Mouse (Mus musculus) thymus, postnatal 36 days (tissue): Measurements from ENCODE around the gene Mtg1.
A peak's percentile ranks its signal among the peaks of the same experiment; 100 is the strongest.

Experiments used
- DNase-seq, 2 experiments: peaks; one replicate each; pipeline ENCODE4 v3.0.0; 2022; ENCODE audit warnings: mixed read lengths in 2 of 2

Mtg1 gene

DNA sequence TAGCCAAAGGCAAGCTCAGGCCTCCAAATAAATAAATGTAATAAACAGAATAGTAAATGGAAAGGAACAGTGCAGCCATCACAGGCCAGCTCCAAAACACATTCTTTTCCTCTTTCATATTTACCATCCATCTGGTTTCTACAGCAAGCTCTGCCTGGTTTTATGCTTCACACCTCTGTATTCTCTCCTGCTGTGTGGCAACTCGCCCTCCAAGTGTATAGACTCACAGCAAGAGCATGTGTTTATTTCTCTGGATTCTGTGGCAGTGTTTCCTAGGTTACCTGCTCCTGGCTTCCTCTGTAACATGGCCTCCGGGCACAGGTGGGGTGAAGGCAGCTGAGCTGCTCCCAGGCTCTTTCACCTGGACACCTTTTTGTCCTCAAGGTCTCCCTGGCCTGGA lies 55.1 kb downstream of the Mtg1 start:
- DNase-seq, result no peak

DNA sequence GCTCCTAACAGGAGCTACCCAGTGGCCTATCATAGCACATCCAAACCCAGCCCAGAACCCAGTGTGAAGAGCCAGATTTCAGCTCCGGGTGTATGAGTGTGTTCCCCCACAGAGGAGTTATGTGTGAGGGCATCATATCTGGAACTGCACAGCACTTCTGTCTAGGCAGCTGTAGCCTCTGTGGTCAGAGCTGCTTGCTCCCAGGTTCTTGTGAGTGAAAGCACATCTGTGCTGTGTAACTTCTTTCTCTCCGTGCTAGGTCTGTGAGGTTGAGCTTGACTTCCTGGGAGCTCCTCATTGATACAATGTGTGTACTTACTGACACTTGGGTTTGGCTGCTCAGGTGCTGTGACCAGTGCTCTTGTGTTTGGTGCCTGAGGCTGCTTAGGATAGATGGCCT lies 55.5 kb downstream of the Mtg1 start:
- DNase-seq, result peak in 1 of 2 experiments; percentile 7

GRCm38 (mm10) chr7:140194031-140194430 lies 56.7 kb downstream of the Mtg1 start:
- no peak for DNase-seq

- DNase-seq, result no peak
Observed at GRCm38 (mm10) chr7:140196002-140196401, 58.6 kb downstream of the Mtg1 start.
